Mouse (Mus musculus) bone marrow macrophage, adult 2 months (primary cell): ENCODE measurements around the gene Dnajc6.

Experiments
- CTCF ChIP-seq: IDR thresholded peaks from 2 replicates; pipeline ENCODE4 v1.5.1; 2012; ENCODE audit warnings: low read depth, mild to moderate bottlenecking, low read length, moderate library complexity
- POLR2A ChIP-seq: IDR thresholded peaks from 2 replicates; pipeline ENCODE4 v1.6.1; 2012; ENCODE audit warnings: mild to moderate bottlenecking, low read depth, low read length, borderline replicate concordance

DNA sequence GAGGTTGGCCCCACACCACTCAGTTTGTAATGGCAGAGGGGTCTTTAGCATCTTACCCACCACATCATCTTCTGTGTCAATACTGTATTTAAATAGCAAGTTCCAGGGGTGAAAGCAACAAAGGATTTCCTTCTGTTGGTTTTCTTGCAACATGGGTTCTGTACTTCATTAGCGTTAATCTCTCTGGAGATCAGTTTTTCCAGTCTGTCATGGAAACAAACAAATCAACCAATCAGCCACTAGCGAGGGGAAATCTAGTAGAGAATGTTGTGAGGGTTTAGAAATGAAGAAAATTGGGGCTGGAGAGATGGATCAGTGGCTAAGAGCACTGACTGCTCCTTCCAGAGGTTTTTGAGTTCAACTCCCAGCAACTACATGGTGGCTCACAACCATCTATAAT, 9.5 kb downstream of the Dnajc6 start:
- TF ChIP-seq POLR2A (no peak), CTCF (no peak)
